Mouse (Mus musculus) CH12F3 (cell line): Measurements from ENCODE around the gene Stpg3.

Source experiments
- in situ Hi-C: fragments of 300-500 bp; cut with MboI; formaldehyde crosslinking; loops from 2 replicates; pipeline ENCODE4 v1.14.3; 2020; ENCODE audit warnings: low sequenced_read_pairs

The Stpg3 gene

DNA sequence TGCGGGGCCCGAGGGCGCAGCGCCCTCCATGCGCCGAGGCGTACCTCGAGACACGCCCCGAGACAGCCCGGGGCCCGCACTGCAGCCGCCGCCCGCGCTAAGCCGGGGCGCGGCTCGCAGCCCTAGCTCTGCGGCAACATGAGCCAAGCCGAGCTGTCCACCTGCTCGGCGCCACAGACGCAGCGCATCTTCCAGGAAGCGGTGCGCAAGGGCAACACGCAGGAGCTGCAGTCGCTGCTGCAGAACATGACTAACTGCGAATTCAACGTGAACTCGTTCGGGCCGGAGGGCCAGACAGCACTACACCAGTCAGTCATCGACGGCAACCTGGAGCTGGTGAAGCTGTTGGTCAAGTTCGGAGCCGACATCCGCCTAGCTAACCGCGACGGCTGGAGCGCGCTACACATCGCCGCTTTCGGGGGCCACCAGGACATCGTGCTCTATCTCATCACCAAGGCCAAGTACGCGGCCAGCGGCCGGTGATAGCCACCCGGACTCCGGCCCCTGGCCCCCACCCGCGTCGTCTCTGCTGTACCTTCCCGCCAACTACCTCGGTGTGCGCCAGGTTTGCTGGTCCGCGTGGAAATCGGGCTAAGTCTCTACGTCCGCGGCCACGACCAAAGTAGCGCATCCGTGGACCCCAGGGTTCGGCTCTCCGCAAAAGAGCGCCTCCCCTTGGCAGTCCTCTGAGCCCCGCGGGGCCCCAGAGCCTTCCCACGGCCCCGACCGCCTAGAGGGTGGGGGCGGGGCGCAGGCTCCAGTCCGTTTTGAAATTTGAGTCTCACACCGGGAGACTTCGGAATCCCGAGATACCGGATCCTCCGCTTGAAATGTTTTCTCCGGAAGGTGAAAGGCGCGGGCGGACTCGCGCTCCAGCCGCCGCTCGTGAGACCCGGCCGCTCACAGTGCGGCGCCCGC lies 33.2 kb downstream of the Stpg3 start:
- in situ Hi-C loops = no loop called here

- in situ Hi-C loops = no loop called here
Observed at GRCm38 (mm10) chr2:25180478-25180903, 33.9 kb downstream of the Stpg3 start, which contains the start of gene Nrarp. TSS of gene Nrarp (plus strand) at chr2:25180758.

- in situ Hi-C loops = no loop called here
Observed at GRCm38 (mm10) chr2:25179566-25180217, 34.7 kb downstream of the Stpg3 start.

GRCm38 (mm10) chr2:25178285-25178972 lies 36.0 kb downstream of the Stpg3 start:
- in situ Hi-C loops = no loop called here

DNA sequence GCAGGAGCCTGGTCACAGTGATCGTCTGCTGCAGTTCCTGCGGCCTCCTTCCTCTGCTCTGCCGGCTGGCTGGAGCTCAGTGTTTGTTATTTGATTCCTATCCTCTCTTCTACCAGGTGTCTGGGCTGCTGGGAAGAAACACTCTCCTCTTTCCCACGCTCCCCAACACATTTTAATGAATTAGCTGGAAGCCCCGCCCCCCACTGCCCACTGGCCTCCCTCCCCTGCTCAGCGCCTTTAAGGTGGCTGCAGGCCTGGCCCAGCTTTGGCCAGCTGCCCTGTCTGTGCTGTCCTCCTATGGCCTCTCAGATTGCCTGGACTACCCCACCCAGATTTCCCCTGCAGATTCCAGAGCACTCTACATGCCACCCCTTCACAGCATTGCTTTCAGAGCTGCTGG lies 36.8 kb downstream of the Stpg3 start:
- in situ Hi-C loops = no loop called here

- in situ Hi-C loops = no loop called here
Observed at GRCm38 (mm10) chr2:25177076-25177475, 37.4 kb downstream of the Stpg3 start.

DNA sequence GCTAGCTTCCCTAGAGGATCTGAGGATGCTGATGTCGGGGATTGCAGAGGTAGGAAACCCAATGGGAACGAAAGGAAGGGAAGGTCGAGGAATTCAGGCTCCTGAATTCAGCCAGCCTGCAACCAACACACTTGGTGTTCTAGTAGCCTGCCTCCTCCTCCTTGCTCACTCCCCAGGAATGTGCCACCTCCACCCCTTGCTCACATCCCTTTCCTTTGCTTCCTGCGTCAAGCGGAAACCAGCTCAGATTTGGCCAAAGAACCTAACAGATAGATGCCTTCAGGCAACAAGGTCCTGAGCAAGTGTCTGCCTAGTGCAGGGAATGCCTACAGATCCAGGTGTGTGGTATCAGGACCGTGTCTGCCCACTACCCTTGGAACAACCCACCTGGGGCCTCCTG lies 37.9 kb downstream of the Stpg3 start:
- in situ Hi-C loops = no loop called here

DNA sequence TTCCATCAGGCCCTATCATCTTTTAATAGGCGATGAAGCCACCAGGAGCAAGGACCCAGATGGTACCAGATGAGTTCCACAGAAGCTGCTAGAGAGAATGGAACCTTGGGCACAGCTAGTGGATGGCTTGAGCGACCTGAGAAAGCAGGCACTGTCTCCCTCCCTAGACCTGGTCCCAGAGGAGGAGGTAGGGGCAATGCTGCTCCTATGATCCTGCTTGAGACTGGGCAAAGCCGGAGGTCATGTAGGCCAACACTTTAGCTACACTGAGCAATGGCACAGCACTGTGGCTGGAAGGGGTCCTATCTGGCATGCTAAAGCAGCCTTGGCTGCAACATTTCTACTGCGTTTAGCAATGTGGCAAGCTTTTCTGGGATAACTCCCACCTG lies 38.8 kb downstream of the Stpg3 start:
- in situ Hi-C loops = no loop called here

DNA sequence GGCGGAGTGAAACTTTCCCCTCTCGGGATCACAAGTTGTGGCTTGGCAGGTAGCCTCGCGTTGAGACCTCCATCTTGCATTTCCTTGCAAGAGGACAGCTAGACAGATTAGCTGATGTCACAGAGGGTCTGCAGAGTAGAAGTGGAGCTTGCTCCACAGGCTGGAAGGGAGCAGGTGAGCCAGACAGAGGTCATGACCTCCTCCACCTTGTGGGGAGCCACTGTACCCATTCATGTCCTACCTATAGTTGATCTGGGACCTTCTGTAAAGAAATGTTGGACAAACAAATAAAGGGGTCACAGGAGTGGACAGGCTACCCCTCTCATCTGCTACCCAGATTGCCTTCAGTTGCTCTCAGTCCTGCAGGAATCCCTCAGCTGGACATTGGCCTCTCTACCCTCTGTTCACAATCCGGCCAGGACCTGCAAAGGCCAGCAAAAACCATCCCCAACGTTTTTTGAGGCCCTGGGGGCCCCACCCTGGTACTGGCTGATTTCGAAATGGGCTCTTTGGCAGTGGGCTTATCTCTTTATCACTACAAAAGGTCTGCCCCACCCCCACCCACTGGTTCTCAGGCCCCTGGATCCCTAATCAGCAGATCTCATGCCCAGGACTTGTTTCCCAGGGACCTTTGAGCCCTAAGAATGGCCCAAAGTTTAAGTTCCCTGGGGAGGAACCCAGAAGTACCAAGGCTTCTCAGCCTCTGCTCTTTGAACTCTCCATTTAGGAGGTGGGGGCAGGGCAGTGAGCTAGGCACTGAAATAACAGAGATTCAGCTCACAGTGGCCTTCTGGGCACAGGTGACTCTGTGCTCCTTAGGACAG lies 39.4 kb downstream of the Stpg3 start:
- in situ Hi-C loops = no loop called here

DNA sequence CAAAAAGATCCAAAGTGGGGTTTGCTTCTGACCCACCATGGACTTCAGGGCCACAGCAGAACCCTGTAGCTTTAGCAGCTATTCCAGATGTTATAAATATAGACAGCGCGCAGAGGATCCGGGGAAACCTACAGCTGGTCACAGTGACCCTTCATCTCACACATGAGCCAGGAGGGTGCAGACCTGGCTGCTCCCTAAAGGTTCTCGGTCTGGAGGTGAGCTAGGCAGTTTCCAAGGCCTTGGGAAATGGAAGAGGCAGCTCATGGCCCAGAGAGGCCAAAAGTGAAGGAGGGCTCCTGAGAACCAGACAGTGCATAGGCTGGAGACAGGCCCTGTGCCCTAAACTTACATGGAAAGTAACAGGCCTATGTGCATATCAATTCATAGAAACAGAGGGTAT lies 40.6 kb downstream of the Stpg3 start:
- in situ Hi-C loops = no loop called here

GRCm38 (mm10) chr2:25172629-25173028 lies 41.8 kb downstream of the Stpg3 start:
- in situ Hi-C loops = no loop called here

DNA sequence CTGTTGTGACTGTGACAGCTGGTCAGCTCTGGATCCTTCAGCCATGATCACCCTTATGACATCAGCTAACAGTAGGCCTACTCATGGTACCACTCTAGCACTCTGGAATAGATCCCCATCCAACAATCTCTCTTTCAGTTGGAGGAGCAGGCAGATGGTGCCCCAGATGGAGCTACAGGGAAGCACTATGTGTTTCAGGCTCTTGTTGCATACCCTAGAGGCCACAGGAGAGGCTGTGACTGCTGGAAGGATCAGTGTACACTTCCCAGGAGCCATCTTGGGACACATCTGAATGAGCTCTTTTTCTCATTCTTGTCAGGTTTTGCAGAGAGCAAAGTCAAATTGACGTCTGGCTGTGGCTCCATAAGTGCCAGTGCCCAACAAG lies 42.7 kb downstream of the Stpg3 start:
- in situ Hi-C loops = no loop called here

GRCm38 (mm10) chr2:25171101-25171768 lies 43.2 kb downstream of the Stpg3 start:
- in situ Hi-C loops = no loop called here

DNA sequence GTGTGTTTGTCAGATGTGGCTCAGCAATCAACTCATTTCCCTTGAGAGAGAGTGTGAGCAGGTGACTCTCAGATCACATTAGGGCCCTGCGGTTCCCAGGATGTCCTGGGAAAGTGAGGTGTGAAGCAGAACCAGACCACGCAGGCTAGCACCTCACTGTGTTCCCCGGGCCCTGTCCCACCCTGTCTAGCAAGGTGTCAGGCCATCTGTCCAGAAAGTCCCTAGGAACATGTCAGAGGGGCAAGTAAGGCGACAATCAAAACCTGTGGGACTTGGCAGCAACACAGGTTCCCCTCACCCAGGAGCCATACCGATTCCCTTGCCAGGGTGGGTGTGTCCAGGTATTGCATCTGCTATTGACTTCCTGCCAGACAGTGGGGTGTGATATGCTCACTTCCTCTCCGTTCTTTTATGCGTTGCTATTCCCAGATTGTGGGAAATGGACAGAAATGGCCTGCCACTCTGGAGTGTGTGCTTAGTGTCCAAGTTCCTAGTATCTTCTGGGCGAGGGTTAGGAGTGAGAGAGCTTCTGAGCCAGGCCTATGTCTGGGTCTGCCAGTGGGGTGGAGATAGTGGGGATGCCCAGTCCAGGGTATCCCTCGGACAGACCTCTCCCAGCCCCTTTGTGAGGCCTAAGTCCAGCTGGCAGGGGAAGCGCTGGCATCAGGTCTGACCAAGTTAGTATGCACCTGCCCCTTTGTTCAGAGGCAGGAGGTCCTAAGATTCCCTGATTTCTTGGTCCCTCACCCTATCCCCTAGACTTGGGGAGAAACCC lies 43.9 kb downstream of the Stpg3 start:
- in situ Hi-C loops = no loop called here

DNA sequence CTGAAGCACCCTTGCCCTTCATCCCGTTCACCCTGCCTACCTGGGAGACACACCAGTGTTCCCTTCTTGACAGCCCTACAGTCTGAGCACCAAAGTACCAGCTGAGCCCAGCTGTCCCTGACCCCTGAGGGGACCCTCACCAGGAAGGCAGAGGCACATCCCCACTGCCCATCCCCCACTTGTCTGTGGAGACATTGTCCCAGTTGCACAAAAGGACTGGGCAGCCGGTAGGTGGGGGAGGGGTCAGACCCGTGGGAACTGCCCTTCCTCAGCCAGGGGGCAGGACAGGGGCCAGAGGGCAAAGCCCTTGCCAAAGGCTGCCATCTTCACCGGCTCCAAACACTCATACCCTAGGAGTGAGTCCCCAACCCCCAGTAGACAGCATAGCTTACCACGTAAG lies 44.7 kb downstream of the Stpg3 start:
- in situ Hi-C loops = no loop called here

DNA sequence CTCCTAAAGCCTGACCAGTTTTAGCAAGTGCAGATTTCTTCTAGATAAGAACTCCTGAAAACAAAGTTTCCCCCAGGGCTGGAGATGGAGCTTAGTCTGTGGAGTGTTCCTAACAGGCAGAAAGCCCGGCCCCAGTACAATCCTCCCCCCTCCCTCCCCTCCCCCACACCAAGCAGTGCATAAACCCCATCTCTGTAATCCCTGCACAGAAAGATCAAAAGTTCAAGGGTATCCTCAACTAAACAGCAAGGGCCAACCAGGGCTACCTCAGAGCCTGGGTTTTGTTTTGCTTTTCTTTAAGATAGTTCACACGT lies 45.8 kb downstream of the Stpg3 start:
- in situ Hi-C loops = no loop called here

- in situ Hi-C loops = no loop called here
Observed at GRCm38 (mm10) chr2:25167919-25168664, 46.3 kb downstream of the Stpg3 start.

GRCm38 (mm10) chr2:25167481-25167880 lies 47.0 kb downstream of the Stpg3 start:
- in situ Hi-C loops = no loop called here
